In genomic region chr11:50024833-50025720, GRCm38 (mm10) we compare ENCODE assay signal across 8 mouse cellular contexts. TPM values are rescaled to one million over a fixed set of nuclear protein-coding genes. Genes with fewer than 3 reads are reported as not detected.
A peak's percentile ranks its signal among the peaks of the same experiment; 100 is the strongest.
DNase-seq lines count a peak whose midpoint lies in the region; ATAC-seq and TF ChIP-seq lines count a peak whose summit lies in the region.

TSS of gene Rnf130 (plus strand) at chr11:50025346.

- H3K36me3 ChIP-seq in hindbrain, embryonic 16.5 days (ENCODE audit: control insufficient read depth, insufficient read depth, low read length): no peaks in the 10 kb centered on the region

- no peaks in the 10 kb centered on the region for H3K27me3 ChIP-seq in hindbrain, embryonic 16.5 days (replicated peaks; ENCODE audit: control insufficient read depth, insufficient read depth, low read length)

- peak within 1 kb of the TSS; percentile 99 for H3K27ac ChIP-seq in gastrocnemius, adult 2 months
- H3K27ac ChIP-seq in hindbrain, embryonic 16.5 days (ENCODE audit: low read depth, low read length): peak within 1 kb of the TSS; percentile 100

- peak within 1 kb of the TSS; percentile 97 for H3K9ac ChIP-seq in hindbrain, embryonic 16.5 days (ENCODE audit: low read depth, low read length)

- DNase-seq in gastrocnemius, adult 2 months: peak; percentile 98
- peak; percentile 91 for DNase-seq in left cerebral cortex, adult 11 months (ENCODE audit: low spot score)
- peak; percentile 95 for DNase-seq in lung, postnatal 36 days
- peak; percentile 95 for DNase-seq in retina, postnatal 1 day
- peak; percentile 97 for DNase-seq in thymus, postnatal 4 days

- intact Hi-C loops in gastrocnemius, adult 2 months (cut with DNase I): loop anchor here (5.0 kb wide), 2 partner anchors 42 to 107 kb away; partner anchors contain the start of gene Tbc1d9b

- H3K4me1 ChIP-seq in hindbrain, embryonic 16.5 days (ENCODE audit: control insufficient read depth, insufficient read depth, low read depth, low read length): peaks cover 28% of the 10 kb centered on the region

- under 1% methylated on average over 68 of the region's 129 CpGs for WGBS in hindbrain, embryonic 16.5 days

- no peaks in the 10 kb centered on the region for H3K9me3 ChIP-seq in hindbrain, embryonic 16.5 days (ENCODE audit: control insufficient read depth, low read length)

- H3K4me3 ChIP-seq in gastrocnemius, adult 2 months: peak within 1 kb of the TSS; percentile 98
- peak within 1 kb of the TSS; percentile 87 for H3K4me3 ChIP-seq in hindbrain, embryonic 16.5 days (ENCODE audit: low read length)

- peak; percentile 76 for ATAC-seq in activated CD4-positive, CD25-positive, alpha-beta regulatory T cell, adult 4 months
- ATAC-seq in common myeloid progenitor, adult 5-6 weeks (replicated peaks; ENCODE audit: low read depth, poor library complexity, severe bottlenecking): peak; percentile 56
- peak; percentile 90 for ATAC-seq in hindbrain, embryonic 16.5 days

- peak within 1 kb of the TSS; percentile 59 for H3K4me2 ChIP-seq in hindbrain, embryonic 16.5 days (ENCODE audit: low read length)

- no peak for TF ChIP-seq CTCF in gastrocnemius, adult 2 months (IDR thresholded peaks at IDR 0.05)

RNA-seq across cellular contexts. Expression of gene Rnf130, which starts in this region (rescaled TPM):
- polyA plus RNA-seq in activated CD4-positive, CD25-positive, alpha-beta regulatory T cell, adult 4 months (2017; shearing (Covaris generic)): 1 to 10 TPM in 1 of 2 experiments, under 1 TPM in 1; 0.73 to 1.9 TPM
- total RNA-seq in common myeloid progenitor, adult 5-6 weeks (2017): 226 and 240 TPM in 2 replicates
- total RNA-seq in gastrocnemius, adult 2 months (2021): 10 to 100 TPM; 41.3 to 51.8 TPM
- polyA plus RNA-seq in hindbrain, embryonic 16.5 days (2015; fragmentation: Nextera tagmentation; extraction: Ambion mirVana): 32.6 and 46.6 TPM in 2 replicates

Comparison
In these comparisons a context has a peak if more than half of its experiments do, and no peak if none do; other contexts are left out.
1. Peak in every context shown above with its lines: DNase-seq, ATAC-seq, H3K4me3 ChIP-seq and H3K27ac ChIP-seq.
2. RNA of gene Rnf130 (polyA plus RNA-seq): 32.6 to 46.6 TPM in hindbrain, embryonic 16.5 days; 0.73 to 1.9 TPM in activated CD4-positive, CD25-positive, alpha-beta regulatory T cell, adult 4 months; every median in the first group is over 10 times any median in the second.